ENCODE assay signal across 9 mouse cellular contexts in the genomic region with DNA sequence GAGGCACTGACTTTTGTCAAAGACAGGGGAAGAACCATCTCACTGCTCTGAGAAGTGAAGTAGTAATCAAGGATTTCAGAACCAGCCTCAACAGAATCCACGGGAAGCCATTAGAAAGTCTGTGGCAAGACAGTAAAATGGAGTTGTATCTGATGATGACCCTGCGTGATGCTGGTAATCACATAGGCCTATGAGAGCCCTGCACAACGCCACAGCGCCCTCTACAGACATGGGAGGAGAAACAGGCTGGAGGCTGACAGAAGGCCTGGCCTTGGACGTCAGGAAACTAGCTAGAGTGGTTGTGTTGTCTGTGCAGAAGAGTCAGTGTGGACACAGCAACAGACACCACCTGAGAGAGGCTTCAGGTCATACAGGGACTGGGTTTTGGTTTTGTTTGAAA. TPM values are rescaled to one million over a fixed set of nuclear protein-coding genes. Genes with fewer than 3 reads are reported as not detected.
DNase-seq lines count a peak whose midpoint lies in the region; ATAC-seq and TF ChIP-seq lines count a peak whose summit lies in the region.
"Had no signal": no experiment of that assay in that cellular context is flagged by ENCODE, and none has a peak within 500 bp of the region (broad histone marks: within the 10 kb centered on the region; RNA-seq: fewer than 3 reads in every experiment).

No protein-coding gene starts in this region.

- TF ChIP-seq POLR2A in cortical plate, adult 2 months (IDR thresholded peaks at IDR 0.05; ENCODE audit: extremely low read depth, insufficient read depth, low read length) = no peak
- no peak for TF ChIP-seq POLR2A in lung, adult 2 months (IDR thresholded peaks at IDR 0.05; ENCODE audit: borderline replicate concordance, extremely low read depth, low read depth, low read length)

- no peak overlapping the region for H3K9ac ChIP-seq in midbrain, embryonic 16.5 days (ENCODE audit: low read depth, low read length)
- H3K9ac ChIP-seq: limb, embryonic 12.5 days had no signal

- no peak overlapping the region for H3K27ac ChIP-seq in cortical plate, adult 2 months (ENCODE audit: insufficient read depth, low read length)
- no peak overlapping the region for H3K27ac ChIP-seq in midbrain, embryonic 16.5 days (ENCODE audit: low read length)
- H3K27ac ChIP-seq: limb, embryonic 12.5 days had no signal

- no peaks in the 10 kb centered on the region for H3K36me3 ChIP-seq in midbrain, embryonic 16.5 days (ENCODE audit: control insufficient read depth, insufficient read depth, low read length)
- H3K36me3 ChIP-seq: limb, embryonic 12.5 days had no signal

- DNase-seq in cerebellum, postnatal 10 days = peak; percentile 26 to 39
- no peak for DNase-seq in cerebellum, adult 9-11 months
- peak; percentile 25 for DNase-seq in ovary, adult 18-20 months (ENCODE audit: low spot score)
- DNase-seq in ovary, postnatal 10 days (ENCODE audit: low spot score) = no peak
- DNase-seq in lung, adult 2 months = no peak
- peak; percentile 34 for DNase-seq in testis, postnatal 14 days (ENCODE audit: low spot score)

- ATAC-seq in midbrain, embryonic 16.5 days = no peak

- TF ChIP-seq CTCF in cortical plate, adult 2 months (IDR thresholded peaks at IDR 0.05; ENCODE audit: extremely low read depth, insufficient read depth, low read length) = peak; percentile 57
- TF ChIP-seq CTCF in lung, adult 2 months (IDR thresholded peaks at IDR 0.05; ENCODE audit: insufficient read depth, low read length) = peak; percentile 58

- H3K9me3 ChIP-seq in midbrain, embryonic 16.5 days (replicated peaks; ENCODE audit: control insufficient read depth, low read length, poor library complexity, severe bottlenecking) = no peaks in the 10 kb centered on the region
- H3K9me3 ChIP-seq: limb, embryonic 12.5 days had no signal

- H3K4me1 ChIP-seq in cortical plate, adult 2 months (ENCODE audit: control insufficient read depth, insufficient read depth, low read length) = no peaks in the 10 kb centered on the region
- H3K4me1 ChIP-seq in lung, adult 2 months (ENCODE audit: control insufficient read depth, insufficient read depth, low read length) = no peaks in the 10 kb centered on the region
- no peaks in the 10 kb centered on the region for H3K4me1 ChIP-seq in midbrain, embryonic 16.5 days (ENCODE audit: control insufficient read depth, insufficient read depth, low read length)
- H3K4me1 ChIP-seq: limb, embryonic 12.5 days had no signal

- H3K4me2 ChIP-seq in midbrain, embryonic 16.5 days (ENCODE audit: low read length) = no peak overlapping the region
- H3K4me2 ChIP-seq: limb, embryonic 12.5 days had no signal

- H3K4me3 ChIP-seq in cortical plate, adult 2 months (ENCODE audit: insufficient read depth, low read length) = no peak overlapping the region
- no peak overlapping the region for H3K4me3 ChIP-seq in lung, adult 2 months (replicated peaks; ENCODE audit: extremely low read depth, low read depth, low read length)
- H3K4me3 ChIP-seq in midbrain, embryonic 16.5 days (ENCODE audit: low read depth, low read length) = no peak overlapping the region
- H3K4me3 ChIP-seq: limb, embryonic 12.5 days had no signal

- H3K27me3 ChIP-seq in midbrain, embryonic 16.5 days (ENCODE audit: control insufficient read depth, insufficient read depth, low read depth, low read length) = no peaks in the 10 kb centered on the region
- H3K27me3 ChIP-seq: limb, embryonic 12.5 days had no signal

- WGBS in lung, adult 2 months = 33% methylated on average over 5 of the region's 5 CpGs
- WGBS in midbrain, embryonic 16.5 days = 32% methylated on average over 5 of the region's 5 CpGs

RNA-seq across cellular contexts. Expression of a gene that starts 8.0 kb away (rescaled TPM):
- polyA plus RNA-seq in cortical plate, adult 2 months (2012; rRNA removed) = 75.7 and 85.8 TPM in 2 replicates
- polyA plus RNA-seq in lung, adult 2 months (2012; rRNA removed) = 41.5 and 45.3 TPM in 2 replicates
- 83.4 and 85.7 TPM in 2 replicates for polyA plus RNA-seq in midbrain, embryonic 16.5 days (2015; fragmentation: Nextera tagmentation; extraction: Ambion mirVana)

RNA-seq across cellular contexts. Expression of a gene that starts 25.8 kb away (rescaled TPM):
- 31.1 and 33.7 TPM in 2 replicates for polyA plus RNA-seq in cortical plate, adult 2 months (2012; rRNA removed)
- polyA plus RNA-seq in lung, adult 2 months (2012; rRNA removed) = 2.4 and 2.7 TPM in 2 replicates
- 16.0 and 17.6 TPM in 2 replicates for polyA plus RNA-seq in midbrain, embryonic 16.5 days (2015; fragmentation: Nextera tagmentation; extraction: Ambion mirVana)

RNA-seq across cellular contexts. Expression of a gene that starts 59.0 kb away (rescaled TPM):
- polyA plus RNA-seq in cortical plate, adult 2 months (2012; rRNA removed) = 38.1 and 41.0 TPM in 2 replicates
- 6.1 and 9.0 TPM in 2 replicates for polyA plus RNA-seq in lung, adult 2 months (2012; rRNA removed)
- 8.2 and 12.4 TPM in 2 replicates for polyA plus RNA-seq in midbrain, embryonic 16.5 days (2015; fragmentation: Nextera tagmentation; extraction: Ambion mirVana)

Comparison
In these comparisons a context has a peak if more than half of its experiments do, and no peak if none do; other contexts are left out.
1. DNase-seq: peak in cerebellum, postnatal 10 days (2 of 2), ovary, adult 18-20 months (single experiment) and testis, postnatal 14 days (single experiment); none in cerebellum, adult 9-11 months (single experiment), ovary, postnatal 10 days (single experiment) and lung, adult 2 months (single experiment).